Mouse (Mus musculus) thymus, adult 2 months (tissue): ENCODE measurements around the gene Il15ra.

Experiments
- CTCF ChIP-seq: fragments of 200-500 bp; IDR thresholded peaks from 2 replicates; pipeline ENCODE4 v1.5.1; 2012; ENCODE audit warnings: mild to moderate bottlenecking, control low read depth, low read length, moderate library complexity, borderline replicate concordance; ENCODE audit not compliant: control insufficient read depth, poor library complexity, insufficient read depth; ENCODE audit errors: extremely low read depth
- POLR2A ChIP-seq: fragments of 200-500 bp; IDR thresholded peaks from 2 replicates; pipeline ENCODE4 v1.6.1; 2012; ENCODE audit warnings: mild to moderate bottlenecking, low read length, control low read depth, moderate library complexity; ENCODE audit not compliant: control insufficient read depth, poor library complexity, insufficient read depth; ENCODE audit errors: extremely low read depth

DNA sequence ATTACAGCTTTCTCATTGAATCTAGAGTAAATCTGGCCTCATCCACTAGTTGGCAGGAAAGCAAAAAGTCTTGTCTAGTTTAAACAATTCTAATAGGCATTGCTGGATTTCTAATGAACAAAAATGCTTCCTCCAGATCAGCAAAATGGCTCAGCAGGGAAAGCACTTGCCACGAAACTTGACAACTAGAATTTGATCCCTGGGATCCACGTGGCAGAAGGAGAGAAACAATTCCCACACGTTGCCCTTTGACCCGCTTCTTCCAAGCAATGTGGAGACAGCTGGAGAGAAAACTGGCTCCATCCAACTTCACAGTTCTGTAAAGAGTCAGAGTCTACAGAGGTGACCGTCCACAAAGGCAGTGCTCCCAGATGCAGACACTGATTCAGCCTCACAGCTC lies 6.1 kb upstream of the Il15ra start:
- TF ChIP-seq CTCF (no peak), POLR2A (no peak)
